Mouse (Mus musculus) hindbrain, embryonic 14.5 days (tissue): ENCODE results near the gene Olfr961. TPM values are rescaled to one million over a fixed set of nuclear protein-coding genes. Genes with fewer than 3 reads are reported as not detected.

Experiments used
- ATAC-seq: fragments of 200-750 bp; cut with Nextera tagmentation; 2 replicates; pipeline ENCODE4 v1.8.0; 2017; ENCODE audit warnings: moderate number of reproducible peaks, mild to moderate bottlenecking, moderate TSS enrichment, moderate library complexity; ENCODE audit not compliant: low FRiP score
- DNase-seq: peaks from one replicate; pipeline ENCODE4 v3.0.0-alpha.2; 2015; ENCODE audit warnings: low spot score
- H3K27ac ChIP-seq: fragments of 300-500 bp; sonication (generic); 2 replicates; pipeline ENCODE4 v1.5.1; 2014; ENCODE audit warnings: mild to moderate bottlenecking, moderate library complexity
- H3K27me3 ChIP-seq: fragments of 300-500 bp; sonication (generic); 2 replicates; pipeline ENCODE4 v1.6.1; 2014; ENCODE audit warnings: mild to moderate bottlenecking, low read length, mixed read lengths; ENCODE audit not compliant: control insufficient read depth, insufficient read depth
- H3K36me3 ChIP-seq: fragments of 300-500 bp; sonication (generic); replicated peaks from 2 replicates; pipeline ENCODE4 v1.6.1; 2014; ENCODE audit not compliant: control insufficient read depth, insufficient read depth
- H3K4me1 ChIP-seq: fragments of 300-500 bp; sonication (generic); replicated peaks from 2 replicates; pipeline ENCODE4 v1.6.1; 2014; ENCODE audit warnings: antibody characterized with exemption, low read length, mixed read lengths; ENCODE audit not compliant: control insufficient read depth, insufficient read depth
- H3K4me2 ChIP-seq: fragments of 300-500 bp; sonication (generic); replicated peaks from 2 replicates; pipeline ENCODE4 v1.6.1; 2014; ENCODE audit warnings: mild to moderate bottlenecking, moderate library complexity
- H3K4me3 ChIP-seq: fragments of 300-500 bp; sonication (generic); replicated peaks from 2 replicates; pipeline ENCODE4 v1.5.1; 2014; ENCODE audit warnings: mild to moderate bottlenecking, low read length
- H3K9ac ChIP-seq: fragments of 300-500 bp; sonication (generic); 2 replicates; pipeline ENCODE4 v1.6.1; 2014
- H3K9me3 ChIP-seq: fragments of 300-500 bp; sonication (generic); 2 replicates; pipeline ENCODE4 v1.6.1; 2016; ENCODE audit warnings: low read length; ENCODE audit not compliant: control insufficient read depth
- WGBS: fragments of 180-500 bp; shearing (Covaris S2); extraction: QIAGEN DNeasy Blood & Tissue Kit; methylation state at CpG from one replicate; pipeline ENCODE4 v1.1.7; 2014; 5-methylcytosine and 5-hydroxymethylcytosine counted together
- polyA plus RNA-seq: library from polyadenylated mRNA; unstranded; fragments of >200 nt; fragmentation: Nextera tagmentation; extraction: Ambion mirVana; gene quantifications from 2 replicates; pipeline ENCODE4 v1.2.1, GENCODE M21; 2014

Olfr961 gene
- polyA plus RNA-seq, 1 experiment from 2014 or later = not detected

- no peaks in the 10 kb centered on the region for H3K4me1 ChIP-seq
- no peak overlapping the region for H3K4me3 ChIP-seq
- H3K27ac ChIP-seq = no peak overlapping the region
- no peaks in the 10 kb centered on the region for H3K36me3 ChIP-seq
- ATAC-seq (no peak), DNase-seq (no peak)
- H3K4me2 ChIP-seq = no peak overlapping the region
- no peaks in the 10 kb centered on the region for H3K9me3 ChIP-seq
- no peak overlapping the region for H3K9ac ChIP-seq
- 80% methylated on average over 2 of the region's 2 CpGs for WGBS
- H3K27me3 ChIP-seq = no peaks in the 10 kb centered on the region
Measured at GRCm38 (mm10) chr9:39624711-39625110, 20.2 kb upstream of the Olfr961 start.

DNA sequence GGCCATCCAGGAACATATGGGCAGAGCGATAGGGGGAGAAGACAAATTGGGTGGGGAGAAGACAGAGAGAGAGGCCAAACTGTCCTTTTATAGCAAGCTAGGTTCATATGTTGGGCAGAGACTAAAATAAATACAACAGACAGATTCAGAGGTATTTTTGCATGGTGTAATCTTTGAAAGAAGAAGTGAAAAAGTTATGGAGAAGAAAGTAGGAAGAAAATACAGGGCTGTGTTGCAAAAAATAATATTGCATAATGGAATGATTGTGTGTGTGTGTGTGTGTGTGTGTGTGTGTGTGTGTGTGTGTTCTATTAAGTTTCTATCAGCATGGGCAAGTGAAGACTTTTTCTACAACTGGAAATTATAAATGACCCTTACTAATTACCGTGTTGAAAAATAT lies 15.8 kb upstream of the Olfr961 start:
- no peak for DNase-seq
- Histone ChIP-seq H3K4me3 (no peak overlapping the region), H3K4me2 (no peak overlapping the region), H3K36me3 (no peaks in the 10 kb centered on the region), H3K27ac (no peak overlapping the region), H3K9me3 (no peaks in the 10 kb centered on the region), H3K27me3 (no peaks in the 10 kb centered on the region), H3K4me1 (0 out of 2 replicates have a peak, but pooled peaks cover under 1% of the 10 kb centered on the region), H3K9ac (no peak overlapping the region)
- no peak for ATAC-seq
- WGBS = 90% methylated on average over 2 of the region's 2 CpGs

GRCm38 (mm10) chr9:39633913-39634594 lies 10.8 kb upstream of the Olfr961 start:
- Histone ChIP-seq H3K4me2 (no peak overlapping the region), H3K27ac (peak overlapping the region; percentile 71), H3K27me3 (no peaks in the 10 kb centered on the region), H3K9ac (no peak overlapping the region), H3K4me3 (no peak overlapping the region), H3K9me3 (no peaks in the 10 kb centered on the region), H3K36me3 (no peaks in the 10 kb centered on the region), H3K4me1 (0 out of 2 replicates have a peak, but pooled peaks cover 3% of the 10 kb centered on the region)
- WGBS = 30% methylated on average over 4 of the region's 4 CpGs
- peak; percentile 64; the same call in 1 of the 2 replicates for ATAC-seq
- DNase-seq = peak; percentile 40

- Histone ChIP-seq H3K9ac (no peak overlapping the region), H3K4me2 (no peak overlapping the region), H3K27ac (no peak overlapping the region), H3K36me3 (no peaks in the 10 kb centered on the region), H3K4me3 (no peak overlapping the region), H3K4me1 (no peaks in the 10 kb centered on the region), H3K9me3 (no peaks in the 10 kb centered on the region), H3K27me3 (no peaks in the 10 kb centered on the region)
- ATAC-seq (no peak), DNase-seq (no peak)
- 96% methylated on average over 4 of the region's 4 CpGs for WGBS
Measured at GRCm38 (mm10) chr9:39647382-39647781, 2.5 kb downstream of the Olfr961 start.

DNA sequence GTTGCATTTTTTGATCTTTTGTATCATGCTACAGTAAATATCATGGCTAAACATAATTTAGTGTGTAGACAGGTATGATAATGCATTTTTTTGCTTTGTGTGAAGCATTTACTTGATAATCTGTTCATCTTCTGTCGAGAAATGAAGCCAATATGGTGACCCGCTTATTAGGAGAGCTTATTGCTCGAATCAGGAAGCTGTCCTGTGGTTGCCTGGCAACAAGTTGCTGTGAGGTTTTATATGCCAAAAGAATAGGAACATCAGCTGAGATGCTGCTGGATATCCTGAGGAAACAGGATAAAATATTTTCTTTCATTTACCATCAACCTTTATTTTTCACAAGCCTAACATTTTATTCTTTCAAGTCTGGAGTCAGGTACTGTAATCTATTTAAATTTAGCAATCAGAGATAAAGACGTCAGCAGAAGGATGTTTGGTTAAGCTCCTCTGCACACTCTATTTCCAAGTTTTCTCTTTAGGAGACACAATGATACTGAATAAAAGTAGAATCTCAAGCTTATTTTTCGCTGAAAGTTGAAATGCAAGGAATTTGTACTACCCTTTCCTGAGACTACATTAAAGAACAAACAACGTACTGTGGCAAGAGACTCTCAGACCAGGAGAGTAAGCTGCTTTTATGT lies 10.0 kb downstream of the Olfr961 start:
- DNase-seq (peak; percentile 45), ATAC-seq (no peak)
- no peaks in the 10 kb centered on the region for H3K36me3 ChIP-seq
- H3K4me3 ChIP-seq = no peak overlapping the region
- H3K4me1 ChIP-seq = no peaks in the 10 kb centered on the region
- no peaks in the 10 kb centered on the region for H3K9me3 ChIP-seq
- H3K4me2 ChIP-seq = no peak overlapping the region
- 63% methylated on average over 6 of the region's 6 CpGs for WGBS
- H3K27ac ChIP-seq = no peak overlapping the region
- H3K27me3 ChIP-seq = no peaks in the 10 kb centered on the region
- H3K9ac ChIP-seq = no peak overlapping the region

DNA sequence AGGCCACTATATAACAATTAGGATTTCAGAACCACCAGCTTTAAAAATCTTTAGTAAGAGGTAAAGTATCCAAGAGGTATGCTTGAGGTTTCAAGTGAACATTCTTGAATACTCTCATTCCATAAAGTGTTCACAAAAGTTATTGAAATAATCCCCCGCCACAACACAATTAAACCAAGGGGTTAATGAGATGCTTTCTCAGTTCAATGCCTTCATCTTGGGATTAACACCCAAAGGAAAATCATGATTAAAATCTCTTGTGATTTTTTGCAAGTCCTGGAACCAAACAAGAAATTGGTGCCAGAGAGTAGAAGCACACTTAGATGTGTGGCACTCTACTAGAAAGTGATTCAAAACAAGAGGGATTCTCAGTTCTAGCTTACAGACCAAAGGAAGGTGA lies 22.0 kb downstream of the Olfr961 start, which contains the start of gene Olfr963:
Olfr963 (plus strand) TSS at position 301 of the 400 bp plus-strand sequence.
- Histone ChIP-seq H3K4me1 (no peaks in the 10 kb centered on the region), H3K36me3 (no peaks in the 10 kb centered on the region), H3K4me3 (no peak within 1 kb of the TSS), H3K4me2 (no peak within 1 kb of the TSS), H3K9ac (no peak within 1 kb of the TSS), H3K27me3 (no peaks in the 10 kb centered on the region), H3K9me3 (no peaks in the 10 kb centered on the region), H3K27ac (no peak within 1 kb of the TSS)
- ATAC-seq (no peak), DNase-seq (no peak)
- WGBS = 89% methylated on average over 1 of the region's 1 CpGs

- Histone ChIP-seq H3K4me3 (no peak overlapping the region), H3K9ac (no peak overlapping the region), H3K27ac (no peak overlapping the region), H3K4me2 (no peak overlapping the region), H3K27me3 (no peaks in the 10 kb centered on the region), H3K4me1 (no peaks in the 10 kb centered on the region), H3K36me3 (no peaks in the 10 kb centered on the region), H3K9me3 (peaks cover 4% of the 10 kb centered on the region; the same call in 1 of the 2 replicates)
- ATAC-seq = no peak
- 88% methylated on average over 2 of the region's 2 CpGs for WGBS
- DNase-seq = no peak
Measured at GRCm38 (mm10) chr9:39669723-39670122, 24.8 kb downstream of the Olfr961 start.

GRCm38 (mm10) chr9:39674820-39675219 lies 29.9 kb downstream of the Olfr961 start:
- Histone ChIP-seq H3K27me3 (no peaks in the 10 kb centered on the region), H3K36me3 (no peaks in the 10 kb centered on the region), H3K9me3 (peaks cover 4% of the 10 kb centered on the region; the same call in 1 of the 2 replicates), H3K4me2 (no peak overlapping the region), H3K4me3 (no peak overlapping the region), H3K4me1 (no peaks in the 10 kb centered on the region), H3K27ac (no peak overlapping the region), H3K9ac (no peak overlapping the region)
- ATAC-seq = no peak
- DNase-seq = no peak
- 85% methylated on average over 2 of the region's 2 CpGs for WGBS

GRCm38 (mm10) chr9:39678557-39678956 lies 33.7 kb downstream of the Olfr961 start:
- H3K9me3 ChIP-seq = no peaks in the 10 kb centered on the region; the same call in 1 of the 2 replicates
- H3K4me1 ChIP-seq = no peaks in the 10 kb centered on the region
- DNase-seq = no peak
- H3K27me3 ChIP-seq = no peaks in the 10 kb centered on the region
- 95% methylated on average over 2 of the region's 2 CpGs for WGBS
- ATAC-seq = no peak
- H3K36me3 ChIP-seq = no peaks in the 10 kb centered on the region
- H3K4me2 ChIP-seq = no peak overlapping the region
- H3K9ac ChIP-seq = no peak overlapping the region
- H3K4me3 ChIP-seq = no peak overlapping the region
- H3K27ac ChIP-seq = no peak overlapping the region
